Mouse (Mus musculus) urinary bladder, postnatal 25 days (tissue): ENCODE measurements at regions not wholly inside any gene's neighbourhood (a gene's known extent, or its start where the extent isn't known, plus 50 kb on each side); places are given as distances from the start of the nearest gene placed in this dataset.

Source experiments
- DNase-seq: peaks from one replicate; pipeline ENCODE4 v3.0.0; 2022; ENCODE audit warnings: low spot score

GRCm38 (mm10) chr14:101382838-101383237 is 182.7 kb upstream of the Prr30 start:
- DNase-seq, result no peak

GRCm38 (mm10) chr14:101381943-101382342 is 181.8 kb upstream of the Prr30 start:
- no peak for DNase-seq

GRCm38 (mm10) chr14:101379663-101380006 is 179.5 kb upstream of the Prr30 start:
- DNase-seq, result no peak

GRCm38 (mm10) chr14:101378965-101379662 is 179.0 kb upstream of the Prr30 start:
- peak; percentile 70 for DNase-seq

GRCm38 (mm10) chr14:101378545-101378944 is 178.4 kb upstream of the Prr30 start:
- DNase-seq, result no peak

- DNase-seq, result no peak
Observed at GRCm38 (mm10) chr14:101376690-101377089, 176.6 kb upstream of the Prr30 start.

GRCm38 (mm10) chr14:101375833-101376232 is 175.7 kb upstream of the Prr30 start:
- DNase-seq, result no peak

- no peak for DNase-seq
Observed at GRCm38 (mm10) chr14:101373864-101374263, 173.7 kb upstream of the Prr30 start.

GRCm38 (mm10) chr14:101359860-101360259 is 159.7 kb upstream of the Prr30 start:
- no peak for DNase-seq

- no peak for DNase-seq
Observed at GRCm38 (mm10) chr14:101353009-101353378, 152.9 kb upstream of the Prr30 start.

- no peak for DNase-seq
Observed at GRCm38 (mm10) chr14:101352046-101353008, 152.2 kb upstream of the Prr30 start.

- no peak for DNase-seq
Observed at GRCm38 (mm10) chr14:101340331-101340730, 140.2 kb upstream of the Prr30 start.

GRCm38 (mm10) chr14:101332015-101332414 is 131.9 kb upstream of the Prr30 start:
- DNase-seq, result no peak

- DNase-seq, result no peak
Observed at GRCm38 (mm10) chr14:101327421-101327820, 127.3 kb upstream of the Prr30 start.

- DNase-seq, result no peak
Observed at GRCm38 (mm10) chr14:101326477-101326941, 126.4 kb upstream of the Prr30 start.

GRCm38 (mm10) chr14:101323361-101323760 is 123.2 kb upstream of the Prr30 start:
- no peak for DNase-seq

- no peak for DNase-seq
Observed at GRCm38 (mm10) chr14:101307920-101308319, 107.8 kb upstream of the Prr30 start.

GRCm38 (mm10) chr14:101304487-101305032 is 104.4 kb upstream of the Prr30 start:
- no peak for DNase-seq

- DNase-seq, result no peak
Observed at GRCm38 (mm10) chr14:101297841-101298240, 97.7 kb upstream of the Prr30 start.

- DNase-seq, result peak; percentile 3
Observed at GRCm38 (mm10) chr14:101294693-101295092, 94.6 kb upstream of the Prr30 start.

GRCm38 (mm10) chr14:101287755-101288154 is 87.6 kb upstream of the Prr30 start:
- no peak for DNase-seq

- no peak for DNase-seq
Observed at GRCm38 (mm10) chr14:101269048-101269789, 69.1 kb upstream of the Prr30 start.
